ENCODE assay signal across 17 mouse cellular contexts in genomic region chr16:24124083-24124482, GRCm38 (mm10).
"Had no signal": no experiment of that assay in that cellular context is flagged by ENCODE, and none has a peak within 500 bp of the region (broad histone marks: within the 10 kb centered on the region; RNA-seq: fewer than 3 reads in every experiment).

No protein-coding gene starts in this region.

- H3K27me3 ChIP-seq: lung, embryonic 15.5 days; megakaryocyte, embryonic 14.5 days; midbrain, embryonic 13.5 days; midbrain, embryonic 15.5 days; neural tube, embryonic 12.5 days had no signal

- ATAC-seq: liver, postnatal 0 days; midbrain, embryonic 13.5 days; midbrain, embryonic 15.5 days had no signal

- H3K4me3 ChIP-seq: lung, embryonic 15.5 days; megakaryocyte, embryonic 14.5 days; midbrain, embryonic 13.5 days; midbrain, embryonic 15.5 days; neural tube, embryonic 12.5 days had no signal

- H3K27ac ChIP-seq: lung, embryonic 15.5 days; macrophage; midbrain, embryonic 13.5 days; midbrain, embryonic 15.5 days; neural tube, embryonic 12.5 days had no signal

- H3K36me3 ChIP-seq: lung, embryonic 15.5 days; midbrain, embryonic 13.5 days; midbrain, embryonic 15.5 days; neural tube, embryonic 12.5 days had no signal

- H3K4me2 ChIP-seq: lung, embryonic 15.5 days; midbrain, embryonic 11.5 days; midbrain, embryonic 13.5 days; midbrain, embryonic 15.5 days; neural tube, embryonic 12.5 days had no signal

- DNase-seq: liver, postnatal 0 days; lung, adult 2 months; lung, postnatal 14 days; lung, postnatal 36 days; right cerebral cortex, postnatal 14 days; right cerebral cortex, postnatal 4 days; spleen, adult 18-20 months; thymus, adult 18-20 months; thymus, postnatal 14 days; thymus, postnatal 36 days had no signal

- H3K4me1 ChIP-seq: lung, embryonic 15.5 days; megakaryocyte, embryonic 14.5 days; midbrain, embryonic 13.5 days; midbrain, embryonic 15.5 days; neural tube, embryonic 12.5 days had no signal

- H3K9me3 ChIP-seq: lung, embryonic 15.5 days; megakaryocyte, embryonic 14.5 days; midbrain, embryonic 13.5 days; midbrain, embryonic 15.5 days; neural tube, embryonic 12.5 days had no signal

- H3K9ac ChIP-seq: liver, postnatal 0 days; lung, embryonic 15.5 days; midbrain, embryonic 13.5 days; midbrain, embryonic 15.5 days; neural tube, embryonic 12.5 days had no signal
